Mouse (Mus musculus) ovary, adult 18-20 months (tissue): ENCODE measurements around the gene Galm.
"Not testable (repeated sequence)": the region's sequence is repeated elsewhere in the genome, so short reads cannot be mapped to it uniquely, and the experiment has no call there.

Source experiments
- DNase-seq: peaks from one replicate; pipeline ENCODE4 v3.0.0; 2022; ENCODE audit warnings: low spot score, mixed read lengths

Galm gene

GRCm38 (mm10) chr17:80165741-80166140 lies 38.5 kb downstream of the Galm start:
- no peak for DNase-seq

GRCm38 (mm10) chr17:80166346-80166745 lies 39.1 kb downstream of the Galm start:
- no peak for DNase-seq

DNA sequence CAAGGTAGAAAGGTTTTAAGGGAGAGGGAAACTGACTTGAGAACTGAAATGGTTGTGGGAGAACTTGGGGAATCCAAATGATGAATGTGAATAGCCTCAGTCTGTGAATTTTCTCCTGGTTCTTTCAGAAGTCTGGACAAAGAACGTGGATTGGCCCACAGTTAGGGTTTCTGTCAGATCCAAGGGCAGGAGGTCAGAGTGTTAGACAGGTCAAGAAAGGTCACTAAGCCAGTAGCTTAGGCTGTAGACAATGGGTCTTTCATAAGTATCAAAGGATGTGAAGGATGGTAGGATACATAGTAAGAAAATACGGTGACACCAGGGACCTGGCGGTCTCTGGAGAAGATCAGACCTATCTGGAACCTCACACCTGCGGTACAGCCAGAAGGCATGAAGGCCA lies 40.2 kb downstream of the Galm start:
- DNase-seq, result no peak

DNA sequence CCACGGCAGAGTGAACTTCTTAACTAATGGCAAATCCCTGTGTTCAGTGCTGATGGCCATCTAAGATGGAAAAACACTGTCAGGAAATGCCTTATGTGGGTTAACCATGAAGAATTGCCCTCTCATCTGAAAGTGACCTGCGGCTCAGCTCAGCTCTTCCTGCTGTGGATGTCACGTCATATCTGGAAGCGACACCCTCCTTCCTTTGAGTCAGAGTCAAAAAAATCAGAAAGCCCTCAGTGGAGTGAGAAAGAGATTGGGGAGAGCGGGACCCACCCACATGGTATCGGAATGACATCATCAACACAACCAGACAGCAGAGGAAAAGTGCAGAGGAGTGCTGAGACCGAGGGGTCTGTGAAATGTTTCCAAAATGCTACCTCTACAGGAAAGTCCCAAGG lies 40.6 kb downstream of the Galm start:
- no peak for DNase-seq

GRCm38 (mm10) chr17:80168425-80169182 lies 41.3 kb downstream of the Galm start:
- peak; percentile 25 for DNase-seq

- DNase-seq, result no peak
Measured at GRCm38 (mm10) chr17:80169792-80170191, 42.5 kb downstream of the Galm start.

DNA sequence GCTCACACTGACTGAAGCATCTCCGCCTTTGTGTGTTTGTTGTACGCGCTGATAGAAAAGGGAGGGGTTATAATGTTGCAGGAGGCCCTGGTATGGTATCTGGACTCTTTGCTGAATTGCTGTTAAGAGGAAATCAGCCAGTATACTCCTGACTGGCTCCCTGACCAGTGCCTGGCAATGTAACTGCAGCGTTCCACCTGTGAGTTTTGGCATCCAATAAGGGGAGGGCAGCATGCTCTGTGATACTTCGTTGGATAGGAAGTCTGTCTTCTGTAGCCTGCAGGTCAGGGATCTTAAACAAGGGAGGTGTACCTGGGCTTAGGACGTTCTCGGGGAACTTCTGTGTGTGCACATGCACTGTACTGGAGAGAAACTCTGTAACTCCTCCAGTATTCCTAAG lies 43.7 kb downstream of the Galm start:
- DNase-seq, result no peak

GRCm38 (mm10) chr17:80171948-80172347 lies 44.7 kb downstream of the Galm start:
- DNase-seq, result no peak

- no peak for DNase-seq
Measured at GRCm38 (mm10) chr17:80172761-80173160, 45.5 kb downstream of the Galm start.

DNA sequence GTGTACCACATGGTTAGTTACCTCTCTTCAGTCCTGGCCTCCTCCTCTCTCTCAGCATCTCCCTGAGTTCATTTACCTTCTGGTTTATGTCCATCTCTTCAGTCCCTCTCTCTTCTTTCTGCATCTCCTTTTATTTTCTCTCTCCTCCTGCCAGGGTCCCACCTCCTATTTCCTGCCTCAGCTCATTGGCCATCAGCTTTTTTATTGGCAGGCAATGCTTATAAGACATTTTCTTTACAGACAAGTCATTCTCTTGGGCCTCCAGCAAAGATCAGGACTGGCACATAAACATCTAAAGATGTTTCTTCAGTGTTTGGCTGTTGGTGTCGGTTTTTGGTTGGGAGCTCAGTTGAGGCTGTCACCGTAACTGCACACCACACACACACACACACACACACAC lies 46.4 kb downstream of the Galm start:
- no peak for DNase-seq

- no peak for DNase-seq
Measured at GRCm38 (mm10) chr17:80174146-80174545, 46.9 kb downstream of the Galm start.

- DNase-seq, result no peak
Measured at GRCm38 (mm10) chr17:80174699-80175385, 47.6 kb downstream of the Galm start.

GRCm38 (mm10) chr17:80175386-80175739 lies 48.1 kb downstream of the Galm start:
- DNase-seq, result no peak

DNA sequence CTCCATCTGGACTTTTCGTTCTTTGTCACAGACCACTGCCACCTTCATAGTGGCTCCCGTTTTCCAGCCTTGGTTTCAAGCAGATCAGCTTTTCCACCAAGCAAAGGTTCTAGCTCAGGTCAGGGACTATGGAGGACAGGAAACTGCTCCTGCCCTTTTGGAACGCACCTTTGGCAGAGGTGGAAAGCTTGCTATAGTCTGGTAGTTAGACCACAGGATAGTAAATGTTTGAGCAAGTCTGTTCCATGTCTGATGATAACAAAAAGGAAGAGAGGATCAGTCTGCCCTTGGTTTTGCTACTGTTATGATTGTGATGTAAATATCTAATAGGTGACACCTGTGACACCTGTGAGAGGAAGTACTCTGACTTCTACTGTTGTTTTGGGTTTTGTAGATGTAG lies 48.7 kb downstream of the Galm start:
- DNase-seq, result no peak

- not testable (repeated sequence) for DNase-seq
Measured at GRCm38 (mm10) chr17:80178846-80179245, 51.6 kb downstream of the Galm start.

DNA sequence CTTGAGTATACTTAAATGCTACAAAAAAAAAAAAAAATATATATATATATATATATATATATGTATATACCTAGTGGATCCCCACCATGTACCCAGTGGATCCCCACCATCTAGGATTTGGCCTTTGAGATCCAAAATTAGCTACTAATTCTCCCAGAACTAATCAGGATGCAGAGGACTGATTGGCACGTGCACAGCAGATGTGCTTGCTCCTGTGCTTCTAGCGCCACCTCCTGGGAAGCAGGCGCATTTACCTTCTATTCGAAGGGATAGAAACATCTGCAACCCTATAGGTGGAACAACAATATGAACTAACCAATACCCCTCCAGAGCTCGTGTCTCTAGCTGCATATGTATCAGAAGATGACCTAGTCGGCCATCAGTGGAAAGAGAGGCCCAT lies 52.7 kb downstream of the Galm start:
- DNase-seq, result peak; percentile 47

DNA sequence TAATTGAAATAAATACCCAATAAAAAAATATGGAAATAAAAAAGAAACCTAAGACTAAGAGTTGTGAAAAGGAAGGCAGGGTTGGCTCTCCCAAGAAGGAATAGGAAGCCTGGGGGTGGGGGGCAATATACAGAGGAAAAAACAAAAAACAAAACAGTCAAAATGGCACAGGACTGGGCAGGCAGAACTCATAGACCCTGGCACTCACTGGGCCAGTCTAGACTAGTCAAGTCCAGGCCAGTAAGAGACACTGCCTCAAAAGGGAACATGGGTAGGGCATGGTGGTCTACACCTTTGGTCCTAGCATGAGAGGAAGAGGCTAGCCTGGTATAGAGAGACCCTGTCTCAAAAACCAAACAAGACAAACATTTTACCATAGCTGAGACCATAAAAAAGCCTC lies 53.2 kb downstream of the Galm start:
- no peak for DNase-seq

DNA sequence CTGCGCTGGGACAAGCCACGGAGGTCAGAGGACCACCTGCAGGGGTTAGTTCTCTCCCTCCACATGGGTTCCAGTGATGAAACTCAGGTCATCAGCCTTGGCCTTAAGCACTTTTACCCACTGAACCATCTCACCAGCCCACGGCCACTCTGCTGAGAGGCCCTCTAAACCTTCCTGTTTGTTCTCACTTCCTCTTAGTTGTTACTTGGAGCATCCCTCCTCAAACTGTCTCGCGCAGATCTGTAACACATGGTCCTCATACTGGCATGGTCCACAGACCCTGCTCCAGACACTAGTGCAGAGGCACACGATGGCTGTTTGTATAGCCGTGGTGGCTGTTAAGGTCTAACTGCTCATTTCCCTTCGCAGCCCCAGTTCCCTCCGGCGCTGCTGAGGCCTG lies 56.3 kb downstream of the Galm start:
- no peak for DNase-seq

- DNase-seq, result no peak
Measured at GRCm38 (mm10) chr17:80193075-80193474, 65.8 kb downstream of the Galm start.

GRCm38 (mm10) chr17:80199160-80199778 lies 72.0 kb downstream of the Galm start:
- DNase-seq, result no peak

DNA sequence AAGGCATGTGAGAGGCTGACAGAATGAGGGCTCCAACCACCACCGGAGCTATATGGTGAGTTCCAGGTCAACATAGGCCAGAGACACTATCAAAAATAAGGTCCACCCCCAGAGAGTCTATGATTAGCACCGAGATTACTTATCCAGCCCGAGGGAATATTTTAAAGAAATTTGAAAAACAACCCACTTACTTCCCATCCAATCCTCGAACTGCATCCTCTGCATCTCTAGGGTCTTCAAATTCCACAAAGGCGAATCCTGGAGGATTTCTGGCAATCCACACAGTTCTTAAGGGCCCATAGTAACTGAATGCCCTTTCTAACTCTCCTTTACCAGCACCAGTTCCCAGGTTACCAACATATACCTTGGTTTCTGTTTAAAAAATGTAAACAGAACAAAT lies 78.4 kb downstream of the Galm start:
- DNase-seq, result no peak

DNA sequence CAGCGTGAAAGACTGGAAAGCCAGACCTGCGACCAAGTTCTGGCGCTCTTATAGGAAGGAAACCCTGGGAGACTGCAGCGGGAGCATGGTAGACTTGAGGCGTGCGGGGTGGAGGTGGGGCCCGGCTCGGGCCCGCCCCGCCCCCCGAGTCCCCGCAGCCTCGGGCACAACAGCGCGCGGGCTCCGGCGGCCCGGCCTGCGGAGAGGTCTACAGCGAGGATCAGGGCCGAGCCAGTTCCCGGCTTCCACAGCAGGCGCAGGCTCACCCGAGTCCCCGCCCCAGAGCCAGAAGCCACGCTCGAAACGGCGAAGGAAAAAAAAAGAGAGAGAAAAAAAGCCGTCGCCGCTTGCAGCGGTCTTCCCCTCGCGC lies 79.0 kb downstream of the Galm start:
- peak; percentile 32 for DNase-seq
